Mouse (Mus musculus) cortical plate, adult 2 months (tissue): ENCODE data around the gene Polg.

Experiments used
- CTCF ChIP-seq: fragments of 200-500 bp; IDR thresholded peaks from 2 replicates; pipeline ENCODE4 v1.5.1; 2011; ENCODE audit warnings: mild to moderate bottlenecking, control low read depth, low read length; ENCODE audit not compliant: insufficient read depth; ENCODE audit errors: extremely low read depth
- POLR2A ChIP-seq: fragments of 200-500 bp; IDR thresholded peaks from 2 replicates; pipeline ENCODE4 v1.6.1; 2011; ENCODE audit warnings: mild to moderate bottlenecking, low read length, control low read depth; ENCODE audit not compliant: insufficient read depth; ENCODE audit errors: extremely low read depth

DNA sequence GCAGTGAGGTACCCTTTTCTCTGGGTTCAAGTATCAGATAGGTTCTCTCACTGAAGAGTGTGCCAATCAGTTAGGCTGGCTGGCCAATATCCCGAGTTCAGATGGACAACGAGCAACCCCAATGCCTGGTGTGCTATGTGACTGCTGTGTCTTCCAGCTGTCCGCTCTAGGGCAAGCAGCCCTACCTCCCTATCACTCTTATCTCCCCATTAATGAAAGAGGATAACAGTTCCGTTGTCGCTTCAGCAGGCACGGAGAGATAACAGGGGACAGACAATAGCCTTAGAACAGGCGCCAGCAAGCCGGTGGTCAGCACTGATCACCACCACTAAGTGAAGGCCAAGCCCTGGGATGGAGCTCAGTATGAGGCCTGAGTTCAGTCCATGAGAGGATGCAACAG, 2.8 kb upstream of the Polg start:
- TF ChIP-seq POLR2A (no peak), CTCF (no peak)
